Mouse (Mus musculus) liver, postnatal 0 days (tissue): ENCODE measurements around the gene Hoxd3.

ENCODE experiments used
- CTCF ChIP-seq: sonication (generic); IDR thresholded peaks from 2 replicates; pipeline ENCODE4 v1.5.1; 2016; ENCODE audit warnings: antibody characterized with exemption, low read depth
- EP300 ChIP-seq: IDR thresholded peaks from 2 replicates; pipeline ENCODE4 v1.6.1; 2016; ENCODE audit warnings: antibody characterized with exemption, low read depth, mild to moderate bottlenecking

- TF ChIP-seq CTCF (no peak), EP300 (no peak)
These were observed 34.6 kb upstream of the Hoxd3 start for GRCm38 (mm10) chr2:74677106-74677505.
